Mouse (Mus musculus) hindbrain, embryonic 13.5 days (tissue): ENCODE results near the gene Ecsit. TPM values are rescaled to one million over a fixed set of nuclear protein-coding genes. Genes with fewer than 3 reads are reported as not detected.
A peak's percentile ranks its signal among the peaks of the same experiment; 100 is the strongest.

Experiments
- ATAC-seq: fragments of 200-750 bp; cut with Nextera tagmentation; 2 replicates; pipeline ENCODE4 v1.8.0; 2017; ENCODE audit warnings: moderate TSS enrichment; ENCODE audit not compliant: low FRiP score
- H3K27ac ChIP-seq: fragments of 300-500 bp; sonication (generic); 2 replicates; pipeline ENCODE4 v1.5.1; 2015; ENCODE audit warnings: inconsistent platforms, mild to moderate bottlenecking, moderate library complexity
- H3K27me3 ChIP-seq: fragments of 300-500 bp; sonication (generic); 2 replicates; pipeline ENCODE4 v1.6.1; 2015; ENCODE audit warnings: mild to moderate bottlenecking, inconsistent platforms
- H3K36me3 ChIP-seq: fragments of 300-500 bp; sonication (generic); 2 replicates; pipeline ENCODE4 v1.6.1; 2015; ENCODE audit warnings: mild to moderate bottlenecking, inconsistent platforms
- H3K4me1 ChIP-seq: fragments of 300-500 bp; sonication (generic); replicated peaks from 2 replicates; pipeline ENCODE4 v1.6.1; 2015; ENCODE audit warnings: inconsistent platforms
- H3K4me2 ChIP-seq: fragments of 300-500 bp; sonication (generic); 2 replicates; pipeline ENCODE4 v1.6.1; 2015; ENCODE audit warnings: inconsistent platforms, mild to moderate bottlenecking, moderate library complexity
- H3K4me3 ChIP-seq: fragments of 300-500 bp; sonication (generic); 2 replicates; pipeline ENCODE4 v1.5.1; 2015; ENCODE audit warnings: mild to moderate bottlenecking, inconsistent platforms
- H3K9ac ChIP-seq: fragments of 300-500 bp; sonication (generic); 2 replicates; pipeline ENCODE4 v1.6.1; 2015; ENCODE audit warnings: mild to moderate bottlenecking, inconsistent platforms
- H3K9me3 ChIP-seq: fragments of 300-500 bp; sonication (generic); 2 replicates; pipeline ENCODE4 v1.6.1; 2016; ENCODE audit warnings: inconsistent platforms
- WGBS: fragments of 180-500 bp; shearing (Covaris S2); methylation state at CpG from one replicate; pipeline ENCODE4 v1.1.7; 2015; 5-methylcytosine and 5-hydroxymethylcytosine counted together
- polyA plus RNA-seq: library from polyadenylated mRNA; unstranded; fragments of >200 nt; fragmentation: Nextera tagmentation; extraction: Ambion mirVana; gene quantifications from 2 replicates; pipeline ENCODE4 v1.2.1, GENCODE M21; 2015

Gene Ecsit
- 53.5 and 56.5 TPM in 2 replicates for polyA plus RNA-seq

DNA sequence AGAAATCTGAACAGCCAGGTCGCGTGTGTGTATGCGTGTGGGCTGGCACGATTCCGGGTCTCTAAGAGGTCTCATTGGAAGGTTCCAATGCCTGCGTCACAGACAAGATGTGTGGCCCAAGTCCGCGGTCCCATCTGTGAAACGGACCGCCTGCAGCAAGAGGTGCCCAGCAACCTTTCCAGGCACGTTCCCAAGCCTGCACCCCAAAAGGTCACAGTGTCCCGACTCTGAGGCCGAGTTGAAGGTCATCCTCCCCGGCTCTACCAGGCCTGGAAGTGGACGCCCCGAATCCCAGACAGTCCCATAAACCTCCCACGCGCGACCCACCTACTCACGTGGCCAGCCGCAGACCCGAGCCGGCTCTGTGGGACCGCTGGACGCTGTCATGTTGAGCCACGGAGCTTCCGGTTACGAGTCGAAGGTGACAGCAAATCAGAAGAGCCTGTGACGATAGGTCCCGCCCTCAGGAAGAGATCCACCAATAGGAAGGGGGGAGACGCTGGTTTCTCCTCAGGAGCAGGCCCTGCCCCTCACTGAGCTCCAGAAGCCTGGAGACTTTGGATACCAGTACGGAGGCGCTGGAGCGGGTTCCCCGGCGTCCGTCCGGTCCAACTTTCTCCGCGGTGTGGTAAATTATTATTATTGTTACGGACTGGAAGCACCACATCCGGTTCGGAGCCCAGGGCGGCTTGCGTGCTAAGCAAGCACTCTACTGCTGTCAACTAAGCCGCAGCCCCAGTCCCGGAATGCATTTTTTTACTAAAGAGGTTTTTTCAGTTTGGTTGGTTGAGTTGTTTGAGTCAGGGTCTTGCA lies at the start of gene Ecsit:
TSS of gene Ecsit (minus strand) at position 417 of the 813 bp plus-strand sequence.
- peak; percentile 98 for ATAC-seq
- peaks cover 25% of the 10 kb centered on the region for H3K4me1 ChIP-seq
- peak within 1 kb of the TSS; percentile 77 for H3K4me2 ChIP-seq
- H3K27ac ChIP-seq = peak within 1 kb of the TSS; percentile 76
- H3K27me3 ChIP-seq = no peaks in the 10 kb centered on the region
- peak within 1 kb of the TSS; percentile 75 for H3K9ac ChIP-seq
- no peaks in the 10 kb centered on the region for H3K9me3 ChIP-seq
- WGBS = under 1% methylated on average over 48 of the region's 48 CpGs
- H3K36me3 ChIP-seq = peaks cover 4% of the 10 kb centered on the region
- peak within 1 kb of the TSS; percentile 69 for H3K4me3 ChIP-seq

DNA sequence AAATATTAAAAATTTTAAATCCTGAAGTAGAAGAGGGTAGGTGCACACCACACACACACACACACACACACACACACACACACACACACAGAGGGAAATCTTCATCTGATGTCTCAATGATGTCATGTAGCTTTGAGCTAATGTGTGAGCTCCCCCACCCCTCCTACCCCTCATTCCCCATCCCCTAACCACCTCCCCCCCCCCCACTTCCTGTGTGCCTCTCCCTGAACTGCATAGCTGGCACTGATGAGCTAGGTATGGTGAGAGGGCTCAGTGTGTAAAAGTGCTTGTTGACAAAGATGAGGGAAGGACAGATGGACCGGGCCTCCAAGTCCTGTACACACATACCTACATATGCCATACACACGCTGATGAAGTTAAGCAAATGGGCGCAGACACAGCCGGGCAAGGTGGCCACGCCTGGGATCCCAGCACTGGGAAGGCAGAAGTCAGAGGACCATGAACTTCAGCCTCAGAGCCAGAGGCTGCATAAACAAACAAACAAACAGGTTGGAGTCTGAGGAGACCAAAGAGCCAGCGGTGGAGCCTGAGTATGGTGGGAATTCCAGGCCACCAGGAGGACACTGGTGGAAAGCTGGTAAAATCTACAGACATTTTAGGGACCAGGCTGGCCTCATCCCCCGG lies 49.1 kb upstream of the Ecsit start:
- WGBS = 88% methylated on average over 7 of the region's 7 CpGs
- H3K4me3 ChIP-seq = no peak overlapping the region
- peaks cover 52% of the 10 kb centered on the region for H3K27me3 ChIP-seq
- no peak overlapping the region for H3K4me2 ChIP-seq
- H3K4me1 ChIP-seq = peaks cover 14% of the 10 kb centered on the region
- no peak overlapping the region for H3K9ac ChIP-seq
- H3K27ac ChIP-seq = no peak overlapping the region
- no peaks in the 10 kb centered on the region for H3K36me3 ChIP-seq
- ATAC-seq = no peak
- H3K9me3 ChIP-seq = no peaks in the 10 kb centered on the region

DNA sequence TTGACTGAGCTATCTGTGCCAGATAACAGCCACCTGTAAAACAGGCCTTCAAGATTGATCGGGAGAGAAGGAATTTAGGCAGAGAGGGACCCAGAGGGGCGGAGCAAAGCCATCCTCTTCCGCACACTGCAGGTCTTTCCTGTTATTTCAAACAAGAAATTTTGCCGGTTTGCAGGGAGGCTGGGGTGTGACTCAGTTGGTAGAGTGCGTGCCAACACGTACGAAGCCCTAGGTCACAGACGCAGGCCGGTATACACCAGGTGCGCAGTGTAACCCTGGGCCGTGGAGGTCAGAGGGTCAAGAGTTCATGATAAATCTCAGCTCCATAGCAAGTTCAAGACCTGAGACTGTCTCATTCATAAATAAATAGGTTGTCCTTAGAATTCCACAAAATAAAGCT lies 47.0 kb upstream of the Ecsit start:
- 53% methylated on average over 11 of the region's 11 CpGs for WGBS
- Histone ChIP-seq H3K4me3 (peak overlapping the region; percentile 22; the same call in 1 of the 2 replicates), H3K9ac (no peak overlapping the region), H3K27ac (no peak overlapping the region), H3K4me1 (peaks cover 13% of the 10 kb centered on the region), H3K9me3 (no peaks in the 10 kb centered on the region), H3K27me3 (peaks cover 59% of the 10 kb centered on the region), H3K36me3 (no peaks in the 10 kb centered on the region), H3K4me2 (no peak overlapping the region)
- no peak for ATAC-seq

DNA sequence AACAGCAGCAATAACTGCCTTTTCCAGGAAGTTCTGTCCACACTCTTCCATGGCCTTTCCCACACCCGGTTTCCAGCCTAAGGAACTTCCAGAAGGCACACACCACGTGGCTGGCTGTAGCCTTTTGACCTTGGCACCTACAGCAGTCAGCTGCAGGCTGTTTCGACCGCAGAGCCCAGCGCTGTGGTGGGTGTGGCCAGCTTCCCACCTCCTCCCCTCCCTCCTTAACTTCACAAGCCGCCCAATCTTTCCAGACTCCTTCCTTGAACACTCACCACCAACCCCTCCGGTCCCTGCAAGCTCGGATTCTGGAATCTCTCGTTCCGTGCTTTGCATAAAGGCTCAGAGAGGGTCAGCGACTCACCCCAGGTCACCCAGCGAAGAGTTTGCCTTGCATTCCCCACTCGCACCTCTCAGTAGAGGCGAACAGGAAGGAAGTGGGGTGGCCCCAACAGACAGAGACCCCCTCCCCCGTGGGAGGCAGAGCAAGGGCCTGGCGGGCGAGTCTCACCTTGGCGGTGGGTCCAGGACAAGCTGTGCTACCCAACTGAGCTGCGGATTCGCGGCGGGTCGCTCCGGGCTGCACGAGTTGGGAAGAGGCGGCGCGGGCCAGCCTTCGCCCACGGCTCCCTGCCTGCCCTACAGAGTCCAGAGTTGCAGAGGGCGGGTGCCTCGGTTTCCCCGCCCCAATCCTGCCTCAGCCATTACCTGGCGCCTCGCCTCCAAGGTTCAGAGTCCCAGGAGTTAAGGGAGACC lies 46.2 kb upstream of the Ecsit start:
- Histone ChIP-seq H3K27ac (no peak overlapping the region), H3K4me3 (peak overlapping the region; percentile 22), H3K4me1 (peaks cover 10% of the 10 kb centered on the region), H3K9me3 (no peaks in the 10 kb centered on the region), H3K36me3 (no peaks in the 10 kb centered on the region), H3K4me2 (peak overlapping the region; percentile 37), H3K27me3 (peaks cover 54% of the 10 kb centered on the region), H3K9ac (peak overlapping the region; percentile 24; the same call in 1 of the 2 replicates)
- 3% methylated on average over 35 of the region's 35 CpGs for WGBS
- ATAC-seq = no peak

DNA sequence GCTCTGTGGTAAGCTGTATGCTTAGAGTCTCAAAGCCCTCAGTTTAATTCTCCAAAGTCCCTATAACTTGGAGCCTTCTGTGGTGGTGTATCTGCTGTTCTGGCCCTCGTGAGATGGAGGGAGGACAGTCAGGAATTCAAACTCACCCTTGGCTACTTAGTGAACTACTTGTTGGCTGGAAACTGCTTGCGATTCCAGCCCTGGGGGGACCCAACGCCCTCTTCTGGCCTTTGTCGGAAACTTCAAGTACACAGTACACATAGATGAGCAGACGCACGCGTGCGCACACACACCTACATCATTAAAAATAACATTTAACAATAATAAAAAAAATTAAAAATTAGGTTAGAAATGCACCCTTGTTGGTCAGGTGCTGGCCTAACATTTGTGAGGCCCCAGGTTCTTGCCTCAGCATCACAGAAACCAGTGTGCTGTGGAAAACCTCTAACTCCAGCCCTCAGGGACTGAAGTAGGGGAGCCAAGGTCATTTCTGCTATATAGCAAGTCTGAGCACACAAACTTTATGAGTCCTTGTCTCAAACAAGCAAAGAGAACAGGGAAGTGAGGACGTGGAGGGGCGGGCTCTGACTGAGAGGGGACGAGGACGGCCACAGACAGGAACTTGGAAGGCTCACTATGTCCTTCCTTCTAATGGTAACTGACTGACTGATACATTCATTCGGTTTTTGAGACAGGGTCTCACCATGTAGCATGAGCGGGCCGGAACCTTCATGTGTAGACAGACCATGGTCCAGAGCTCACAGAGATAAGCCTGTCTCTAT lies 40.2 kb upstream of the Ecsit start:
- no peaks in the 10 kb centered on the region for H3K36me3 ChIP-seq
- no peak for ATAC-seq
- WGBS = 93% methylated on average over 15 of the region's 15 CpGs

DNA sequence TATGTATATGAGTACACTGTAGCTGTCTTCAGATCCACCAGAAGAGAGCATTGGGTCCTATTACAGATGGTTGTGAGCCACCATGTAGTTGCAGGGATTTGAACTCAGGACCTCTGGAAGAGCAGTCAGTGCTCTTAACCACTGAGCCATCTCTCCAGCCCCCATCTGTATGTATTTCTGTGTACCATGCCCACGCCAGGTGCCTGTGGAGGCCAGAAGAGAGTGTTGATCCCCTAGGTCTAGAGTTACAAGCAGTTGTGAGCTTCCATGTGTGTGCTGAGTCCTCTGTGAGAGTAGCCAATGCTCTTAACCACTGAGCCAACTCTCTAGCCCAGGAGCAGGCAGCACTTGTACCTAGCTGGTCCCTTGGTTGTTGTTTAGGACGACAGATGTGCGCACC lies 38.9 kb upstream of the Ecsit start:
- no peak overlapping the region for H3K9ac ChIP-seq
- WGBS = 83% methylated on average over 3 of the region's 3 CpGs

More for the DNA sequence above, 40.2 kb upstream of the Ecsit start:
- no peak overlapping the region for H3K27ac ChIP-seq
- no peaks in the 10 kb centered on the region for H3K4me1 ChIP-seq
- H3K9ac ChIP-seq = no peak overlapping the region
- no peak overlapping the region for H3K4me3 ChIP-seq
- H3K4me2 ChIP-seq = no peak overlapping the region
- no peaks in the 10 kb centered on the region for H3K9me3 ChIP-seq
- peaks cover 31% of the 10 kb centered on the region for H3K27me3 ChIP-seq

DNA sequence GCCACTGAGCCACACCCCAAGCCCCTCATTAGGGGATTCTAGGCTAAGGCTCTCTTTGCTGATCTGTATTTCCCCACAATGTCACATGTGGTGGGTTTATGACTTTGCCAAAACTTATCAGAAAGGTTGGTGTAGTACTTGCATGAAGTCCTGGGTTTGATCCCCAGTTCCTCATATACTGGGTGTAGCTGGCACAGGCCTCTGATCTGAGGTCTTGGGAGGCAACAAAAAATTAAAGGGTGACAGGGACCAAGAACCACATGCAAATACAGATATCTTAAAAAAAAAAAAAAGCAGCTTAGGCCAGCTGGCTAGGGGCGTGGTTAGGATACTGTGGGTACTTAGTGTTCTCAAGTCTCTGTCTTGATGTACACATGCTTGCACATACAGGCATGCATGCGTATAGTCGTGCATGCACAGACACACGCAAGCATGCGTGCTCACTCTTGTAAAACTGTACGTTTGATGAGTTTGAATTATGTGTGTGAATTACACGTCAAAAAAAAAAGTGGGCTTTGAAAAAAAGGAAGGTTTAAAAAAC lies 37.9 kb upstream of the Ecsit start:
- H3K9ac ChIP-seq = peak overlapping the region; percentile 24; the same call in 1 of the 2 replicates
- no peak overlapping the region for H3K4me2 ChIP-seq
- no peak overlapping the region for H3K4me3 ChIP-seq
- H3K4me1 ChIP-seq = no peaks in the 10 kb centered on the region
- ATAC-seq = no peak
- 86% methylated on average over 7 of the region's 7 CpGs for WGBS
- H3K27me3 ChIP-seq = peaks cover 23% of the 10 kb centered on the region
- H3K9me3 ChIP-seq = no peaks in the 10 kb centered on the region
- no peak overlapping the region for H3K27ac ChIP-seq
- H3K36me3 ChIP-seq = no peaks in the 10 kb centered on the region

More for the DNA sequence above, 38.9 kb upstream of the Ecsit start:
- Histone ChIP-seq H3K27ac (no peak overlapping the region), H3K36me3 (no peaks in the 10 kb centered on the region), H3K9me3 (no peaks in the 10 kb centered on the region), H3K27me3 (peaks cover 25% of the 10 kb centered on the region), H3K4me1 (no peaks in the 10 kb centered on the region), H3K4me3 (no peak overlapping the region), H3K4me2 (no peak overlapping the region)
- ATAC-seq = no peak

DNA sequence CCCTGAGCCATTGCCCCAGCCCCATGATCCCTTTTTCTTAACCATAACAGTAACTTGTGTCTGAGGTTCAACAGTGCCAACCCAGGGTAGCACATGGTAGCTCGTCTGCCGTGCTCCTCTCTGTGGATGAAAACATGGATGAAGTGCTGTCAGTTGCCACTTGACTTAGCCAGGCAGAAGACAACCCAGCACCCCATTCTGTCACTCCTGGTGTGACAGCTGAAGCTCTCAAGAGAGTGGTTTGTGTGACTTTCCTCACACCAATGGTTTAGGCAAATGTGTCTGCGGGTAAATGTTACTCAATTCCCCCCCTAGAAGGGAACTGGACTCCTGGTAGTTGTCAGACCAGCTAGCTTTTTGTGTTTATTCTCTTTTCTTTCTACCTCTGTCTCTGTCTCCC lies 36.8 kb upstream of the Ecsit start:
- ATAC-seq = no peak
- Histone ChIP-seq H3K9ac (no peak overlapping the region), H3K9me3 (no peaks in the 10 kb centered on the region), H3K36me3 (no peaks in the 10 kb centered on the region), H3K4me1 (peaks cover 7% of the 10 kb centered on the region), H3K27ac (no peak overlapping the region), H3K4me2 (no peak overlapping the region), H3K4me3 (no peak overlapping the region), H3K27me3 (peaks cover 23% of the 10 kb centered on the region)
- 77% methylated on average over 3 of the region's 3 CpGs for WGBS

DNA sequence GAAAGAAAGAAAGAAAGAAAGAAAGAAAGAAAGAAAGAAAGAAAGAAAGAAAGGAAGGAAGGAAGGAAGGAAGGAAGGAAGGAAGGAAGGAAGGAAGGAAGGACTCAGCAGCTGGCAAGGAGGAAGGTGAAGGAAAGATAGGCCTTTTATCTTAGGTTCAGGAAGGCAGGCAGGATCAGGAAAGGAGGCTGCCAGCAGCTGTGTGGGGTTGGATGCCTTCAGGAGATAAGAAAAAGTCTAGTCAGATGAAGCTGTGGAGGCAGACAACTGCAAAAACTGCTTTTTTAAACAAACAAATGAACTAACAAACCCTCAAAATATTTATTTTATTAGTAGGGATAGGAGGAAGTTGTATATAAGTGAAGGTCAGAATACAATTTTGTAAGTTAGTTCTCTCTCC lies 36.3 kb upstream of the Ecsit start:
- ATAC-seq = no peak
- H3K27me3 ChIP-seq = peaks cover 23% of the 10 kb centered on the region
- no peaks in the 10 kb centered on the region for H3K36me3 ChIP-seq
- H3K9ac ChIP-seq = no peak overlapping the region
- H3K9me3 ChIP-seq = no peaks in the 10 kb centered on the region
- no peak overlapping the region for H3K4me3 ChIP-seq
- no peak overlapping the region for H3K4me2 ChIP-seq
- H3K27ac ChIP-seq = no peak overlapping the region
- peaks cover 7% of the 10 kb centered on the region for H3K4me1 ChIP-seq

DNA sequence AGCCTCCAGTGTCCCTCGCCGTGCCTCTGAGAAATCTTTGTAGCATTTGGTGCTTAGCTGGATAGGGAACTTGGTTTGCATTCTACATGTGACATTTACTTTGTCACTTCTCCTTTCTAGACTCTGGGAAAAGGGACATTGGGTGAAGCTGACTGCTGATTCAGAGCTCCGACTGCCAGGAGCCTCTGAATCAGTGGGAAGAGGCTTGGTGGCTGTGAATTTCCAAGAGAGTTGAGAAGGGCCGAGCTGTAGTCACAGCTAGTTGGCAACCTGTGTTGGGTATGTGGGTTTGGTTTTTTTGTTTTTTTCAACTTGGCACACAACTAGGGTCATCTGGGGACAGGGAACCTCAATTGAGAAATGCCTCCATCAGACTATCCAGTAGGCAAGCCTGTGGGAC lies 34.3 kb upstream of the Ecsit start:
- Histone ChIP-seq H3K9ac (no peak overlapping the region), H3K4me3 (no peak overlapping the region), H3K9me3 (no peaks in the 10 kb centered on the region), H3K4me2 (no peak overlapping the region), H3K4me1 (peaks cover 23% of the 10 kb centered on the region), H3K27me3 (peaks cover 23% of the 10 kb centered on the region), H3K27ac (no peak overlapping the region), H3K36me3 (no peaks in the 10 kb centered on the region)
- ATAC-seq = no peak
- 93% methylated on average over 4 of the region's 4 CpGs for WGBS

DNA sequence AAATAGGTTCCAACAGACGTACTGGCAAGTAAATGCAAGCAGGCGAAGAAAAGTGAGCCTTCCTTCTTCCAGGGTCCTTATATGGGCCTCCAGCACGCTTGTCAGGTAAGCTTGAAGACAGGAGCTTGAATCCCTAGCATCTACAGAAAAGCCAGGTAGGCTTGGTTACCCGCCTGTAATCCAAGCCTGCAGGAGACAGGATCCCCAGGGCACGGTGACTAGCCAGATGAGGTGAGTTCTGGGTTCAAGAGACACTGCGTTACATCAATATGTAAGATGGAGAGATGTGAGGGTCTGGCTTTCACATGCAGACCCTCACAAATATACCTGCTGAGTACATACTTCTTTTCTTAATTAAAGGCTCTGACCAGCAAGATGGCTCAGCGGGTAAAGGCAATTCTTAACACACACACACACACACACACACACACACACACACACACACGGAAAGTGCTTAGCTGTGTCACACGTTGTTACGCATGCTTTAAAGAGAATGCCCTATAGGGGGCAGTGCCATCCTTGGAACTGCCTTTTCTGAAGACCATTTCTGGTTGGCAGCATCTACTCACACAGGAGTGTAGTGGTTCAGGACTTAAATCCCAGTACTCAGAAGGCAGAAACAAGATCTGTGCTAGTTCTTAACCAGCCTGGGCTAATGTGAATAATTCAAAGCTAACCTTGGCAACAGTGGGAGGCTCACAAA lies 32.7 kb upstream of the Ecsit start:
- Histone ChIP-seq H3K4me3 (peak overlapping the region; percentile 94), H3K9ac (peak overlapping the region; percentile 92), H3K27ac (no peak overlapping the region), H3K9me3 (no peaks in the 10 kb centered on the region), H3K27me3 (peaks cover 18% of the 10 kb centered on the region), H3K36me3 (peaks cover 12% of the 10 kb centered on the region), H3K4me2 (peak overlapping the region; percentile 91), H3K4me1 (peaks cover 26% of the 10 kb centered on the region)
- WGBS = 50% methylated on average over 10 of the region's 10 CpGs
- ATAC-seq = peak; percentile 1; the same call in 1 of the 2 replicates
